Mouse (Mus musculus) gonadal fat pad, adult 2 months (tissue): ENCODE measurements around the gene Slc13a2. TPM values are rescaled to one million over a fixed set of nuclear protein-coding genes. Genes with fewer than 3 reads are reported as not detected.

ENCODE experiments used
- DNase-seq: peaks from one replicate; pipeline ENCODE4 v3.0.0-alpha.2; 2012; ENCODE audit warnings: low read depth
- polyA plus RNA-seq: library from polyadenylated mRNA; depleted of rRNA; stranded (reverse); fragments of >200 nt; gene quantifications from 2 replicates; pipeline ENCODE4 v1.2.3, GENCODE M21; 2012

Slc13a2 gene
- polyA plus RNA-seq, 1 experiment: 8.7 TPM

GRCm38 (mm10) chr11:78392728-78393127 is 29.3 kb downstream of the Slc13a2 start:
- DNase-seq: no peak

- no peak for DNase-seq
Observed at GRCm38 (mm10) chr11:78386508-78387043, 35.4 kb downstream of the Slc13a2 start, which contains the start of gene Foxn1. Gene Foxn1, minus strand, starts transcription at chr11:78386558.

DNA sequence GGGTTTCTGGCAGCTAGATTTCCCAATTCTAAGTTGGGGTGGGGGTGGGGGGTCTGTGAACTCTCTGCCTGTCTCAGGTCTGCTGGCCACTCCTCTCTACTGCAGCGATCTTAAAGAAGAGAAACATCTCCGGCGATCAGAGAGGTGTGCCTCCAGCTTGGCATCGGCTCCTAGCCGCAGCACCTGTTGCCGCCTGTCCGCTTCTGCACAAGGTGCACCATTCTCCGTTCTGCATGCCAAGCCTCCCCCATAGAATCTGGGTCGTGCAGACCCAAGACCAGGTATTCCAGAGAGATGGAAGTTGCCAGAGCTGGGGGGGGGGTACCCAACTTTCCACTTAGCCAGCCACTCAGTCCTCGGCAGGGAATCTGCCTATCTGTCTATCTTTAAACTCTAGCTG is 36.2 kb downstream of the Slc13a2 start:
- DNase-seq: no peak

GRCm38 (mm10) chr11:78382701-78383100 is 39.3 kb downstream of the Slc13a2 start:
- DNase-seq: no peak

DNA sequence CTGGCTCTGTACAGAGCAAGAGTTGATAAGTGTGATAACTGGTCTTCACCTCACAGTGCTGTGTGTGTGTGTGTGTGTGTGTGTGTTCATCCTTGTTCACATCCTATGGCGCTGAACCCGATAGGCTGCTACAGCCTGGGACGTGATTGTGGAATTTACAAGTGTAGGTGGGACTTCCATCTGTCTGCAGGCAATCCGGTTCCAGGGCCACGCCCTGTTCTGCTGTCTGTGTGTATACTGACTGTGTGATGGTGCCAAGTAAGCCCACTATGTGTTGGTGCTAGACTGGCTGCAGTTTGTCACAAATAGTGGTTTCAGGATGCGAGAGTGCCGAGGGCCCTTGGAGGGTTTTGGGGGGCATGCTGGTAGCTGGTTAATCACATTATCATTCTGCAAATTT is 39.7 kb downstream of the Slc13a2 start:
- DNase-seq: no peak

GRCm38 (mm10) chr11:78380996-78381395 is 41.0 kb downstream of the Slc13a2 start:
- DNase-seq: no peak

DNA sequence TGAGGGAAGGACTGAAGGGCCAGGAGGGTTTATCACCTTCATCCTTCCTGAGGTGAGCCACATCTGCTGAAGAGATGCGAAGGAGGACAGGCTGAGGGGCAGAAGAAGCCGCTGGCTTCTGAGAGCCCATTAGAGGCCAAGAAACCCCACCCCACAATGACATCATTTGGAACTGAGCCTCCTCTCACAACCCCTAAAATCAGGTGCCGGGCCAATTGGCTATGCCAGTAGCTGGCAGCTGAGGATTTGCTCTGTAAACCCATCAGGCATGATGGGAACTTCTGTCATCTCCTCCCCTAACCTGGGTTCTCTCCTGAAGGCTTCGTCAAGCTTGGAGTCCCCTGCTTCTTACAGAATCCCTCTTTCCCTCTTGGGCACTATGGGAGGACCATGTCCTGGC is 41.7 kb downstream of the Slc13a2 start:
- DNase-seq: no peak

DNA sequence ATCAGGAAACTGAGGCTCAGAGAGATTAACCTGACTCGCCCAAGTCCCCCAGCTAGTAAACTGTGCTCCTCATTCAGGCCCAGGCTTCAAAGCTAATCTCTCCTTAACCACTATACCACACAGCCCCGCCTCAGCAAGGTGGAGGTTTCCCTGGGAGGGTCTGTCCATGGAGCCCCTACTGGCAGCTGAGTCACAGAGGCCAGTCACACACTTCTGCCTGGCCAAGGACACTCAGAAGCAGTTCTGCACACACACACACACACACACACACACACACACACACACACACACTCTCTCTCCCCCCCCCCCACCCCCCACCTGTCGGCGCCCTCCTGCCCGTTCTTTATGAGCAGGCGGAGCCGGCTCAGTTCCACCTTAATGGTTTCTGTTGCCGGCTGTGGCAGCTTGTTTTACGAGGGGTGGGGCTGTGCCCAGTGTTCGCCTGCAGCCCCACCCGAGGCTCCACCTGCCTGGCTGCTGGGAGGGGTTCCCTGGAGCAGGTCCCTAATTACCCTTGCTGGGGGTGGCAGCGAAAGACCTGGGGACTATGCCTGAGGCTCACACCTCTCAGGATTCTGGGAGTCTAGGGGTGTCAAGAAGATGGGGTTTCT is 44.4 kb downstream of the Slc13a2 start:
- DNase-seq: no peak

DNA sequence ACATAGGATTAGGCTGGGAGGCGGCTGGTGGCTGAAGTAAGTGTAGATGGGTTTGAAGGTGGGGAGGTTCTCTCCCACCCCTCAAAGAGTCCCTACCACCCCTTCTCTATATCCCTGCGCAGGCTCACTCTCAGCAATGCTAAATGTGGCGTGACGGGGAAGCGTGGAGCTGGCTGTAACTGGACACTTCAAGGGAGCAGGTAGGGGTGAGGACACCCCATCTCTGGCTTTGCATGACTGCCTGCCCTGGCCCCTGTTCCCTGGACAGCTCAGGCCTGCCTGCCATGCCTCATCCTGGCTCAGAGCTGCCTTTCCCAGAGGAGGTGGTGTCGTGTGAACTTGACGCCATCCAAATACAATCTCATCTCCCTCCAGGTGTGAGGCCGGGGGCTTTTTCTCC is 47.9 kb downstream of the Slc13a2 start:
- no peak for DNase-seq

GRCm38 (mm10) chr11:78372610-78373009 is 49.4 kb downstream of the Slc13a2 start:
- DNase-seq: no peak

GRCm38 (mm10) chr11:78372166-78372565 is 49.9 kb downstream of the Slc13a2 start:
- DNase-seq: no peak

- DNase-seq: no peak
Observed at GRCm38 (mm10) chr11:78371711-78372110, 50.3 kb downstream of the Slc13a2 start.

GRCm38 (mm10) chr11:78370389-78370788 is 51.6 kb downstream of the Slc13a2 start:
- no peak for DNase-seq

DNA sequence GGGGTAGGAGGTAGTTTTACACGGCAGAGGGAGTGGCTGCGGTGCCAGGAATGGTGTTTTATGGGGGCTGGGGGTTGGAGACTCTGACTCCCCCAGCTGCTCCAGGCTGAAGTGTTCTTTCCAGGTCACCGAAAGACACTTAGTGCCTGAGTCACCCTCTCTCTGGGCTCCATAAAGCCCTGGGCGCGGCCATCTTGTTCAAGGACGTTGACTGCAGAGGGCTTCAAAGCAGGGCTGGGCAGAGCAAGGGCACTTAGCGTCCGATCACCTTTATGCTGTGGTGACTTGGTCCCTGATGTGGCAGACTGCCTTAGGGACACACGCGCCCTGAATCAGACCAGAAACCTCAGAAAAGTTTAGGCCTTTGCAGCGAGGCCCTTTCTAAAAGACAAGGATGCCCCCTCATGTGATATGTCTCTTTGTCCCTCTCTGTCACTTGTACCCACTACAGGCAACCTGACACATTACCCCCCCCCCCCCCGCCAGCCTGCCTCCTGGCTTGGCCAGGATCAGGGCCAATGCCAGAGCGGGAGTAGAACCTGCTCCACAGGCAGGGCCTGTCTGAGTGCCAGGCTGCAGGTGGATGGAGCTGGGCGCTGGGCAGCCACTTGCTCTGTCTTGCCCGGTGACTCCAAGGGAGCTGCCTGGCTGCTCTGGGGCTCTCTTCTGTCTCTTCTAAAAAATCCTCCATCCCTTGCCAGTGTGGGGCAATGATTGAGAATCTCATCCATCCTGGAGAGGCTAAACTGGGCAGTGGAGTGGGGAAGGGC is 54.4 kb downstream of the Slc13a2 start:
- no peak for DNase-seq

GRCm38 (mm10) chr11:78364103-78364502 is 57.9 kb downstream of the Slc13a2 start:
- no peak for DNase-seq

DNA sequence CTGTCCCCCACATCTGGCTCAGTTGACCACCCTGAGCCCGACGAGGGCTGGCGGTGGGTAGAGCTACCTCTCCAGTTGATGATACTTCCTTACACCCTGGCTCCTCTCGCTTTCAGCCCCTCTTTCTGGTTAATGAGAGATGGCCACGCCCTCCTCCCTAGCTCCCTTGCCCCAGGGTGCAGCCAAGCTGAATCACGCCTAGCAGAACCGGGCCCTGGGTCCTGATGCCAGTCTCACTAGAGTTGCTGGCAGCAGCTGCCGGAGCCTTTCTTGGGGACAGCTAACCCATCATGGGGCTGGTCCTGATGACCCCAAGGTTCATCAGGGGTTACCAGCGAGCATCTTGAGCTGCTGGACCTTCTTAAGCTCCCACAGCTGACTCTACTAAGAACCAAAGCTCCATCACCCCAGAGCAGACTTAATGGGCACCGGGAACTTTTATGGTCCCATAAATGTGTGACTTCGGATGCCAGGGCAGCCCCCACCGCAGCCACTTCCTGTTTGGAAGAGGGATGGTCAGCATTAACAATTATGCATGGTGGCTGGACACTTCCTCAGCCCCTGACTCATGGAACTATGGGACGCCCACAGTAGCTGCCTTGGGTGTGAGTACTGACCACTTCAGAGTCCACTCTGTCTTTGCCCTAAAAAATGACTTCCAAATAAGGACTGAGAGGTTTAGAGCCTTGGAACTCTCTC is 58.6 kb downstream of the Slc13a2 start:
- DNase-seq: no peak

DNA sequence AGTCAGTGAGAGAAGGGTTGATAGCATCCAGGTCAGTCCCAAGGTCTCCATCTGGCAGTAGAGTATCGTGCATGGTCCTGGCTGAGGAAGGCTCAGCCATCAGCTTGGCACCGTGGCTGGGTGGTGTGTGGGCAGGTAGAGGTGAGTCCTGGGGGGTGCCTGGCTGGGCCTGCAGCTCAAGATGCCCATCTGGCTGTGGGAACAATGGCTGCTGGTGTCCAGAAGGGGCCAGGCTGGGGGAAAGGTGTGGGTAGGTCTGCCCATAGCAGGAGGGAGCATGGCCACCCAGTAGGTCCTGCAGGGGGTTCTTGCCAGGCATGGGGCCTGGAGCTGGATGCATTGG is 61.3 kb downstream of the Slc13a2 start:
- no peak for DNase-seq

GRCm38 (mm10) chr11:78360125-78360788 is 61.8 kb downstream of the Slc13a2 start:
- no peak for DNase-seq

DNA sequence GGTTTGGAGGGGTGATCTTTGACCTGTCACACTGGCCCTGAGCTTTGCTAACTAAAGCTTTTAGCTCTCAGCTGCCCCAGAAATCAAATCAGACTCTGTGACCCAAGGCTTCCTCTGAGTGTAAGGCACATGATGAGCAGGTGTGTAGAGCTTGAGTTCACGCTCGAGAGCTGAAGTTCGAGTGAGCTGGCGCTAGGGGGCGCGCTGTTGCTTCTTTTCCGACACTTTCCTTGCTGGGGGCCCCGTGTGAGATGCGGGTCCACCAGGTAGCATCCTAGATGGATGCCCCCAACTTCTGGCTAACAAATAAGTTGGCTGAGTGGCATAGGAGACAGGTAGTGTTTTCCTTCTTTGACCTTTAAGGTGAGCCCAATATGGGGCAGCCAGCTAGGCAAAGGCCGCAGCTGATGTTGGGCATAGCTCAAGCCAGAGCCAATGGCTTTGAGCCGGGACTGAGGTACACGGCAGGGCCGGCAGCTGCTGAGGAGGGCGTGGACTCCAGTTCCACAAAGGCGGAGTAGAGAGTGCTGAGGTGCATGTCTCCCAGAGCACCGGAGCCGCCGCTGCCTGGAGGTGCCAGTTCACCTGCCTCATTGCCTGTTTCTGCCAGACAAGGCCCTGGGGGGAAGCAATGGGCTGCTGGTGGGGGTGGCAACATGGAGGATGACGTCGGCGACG is 63.5 kb downstream of the Slc13a2 start:
- no peak for DNase-seq

DNA sequence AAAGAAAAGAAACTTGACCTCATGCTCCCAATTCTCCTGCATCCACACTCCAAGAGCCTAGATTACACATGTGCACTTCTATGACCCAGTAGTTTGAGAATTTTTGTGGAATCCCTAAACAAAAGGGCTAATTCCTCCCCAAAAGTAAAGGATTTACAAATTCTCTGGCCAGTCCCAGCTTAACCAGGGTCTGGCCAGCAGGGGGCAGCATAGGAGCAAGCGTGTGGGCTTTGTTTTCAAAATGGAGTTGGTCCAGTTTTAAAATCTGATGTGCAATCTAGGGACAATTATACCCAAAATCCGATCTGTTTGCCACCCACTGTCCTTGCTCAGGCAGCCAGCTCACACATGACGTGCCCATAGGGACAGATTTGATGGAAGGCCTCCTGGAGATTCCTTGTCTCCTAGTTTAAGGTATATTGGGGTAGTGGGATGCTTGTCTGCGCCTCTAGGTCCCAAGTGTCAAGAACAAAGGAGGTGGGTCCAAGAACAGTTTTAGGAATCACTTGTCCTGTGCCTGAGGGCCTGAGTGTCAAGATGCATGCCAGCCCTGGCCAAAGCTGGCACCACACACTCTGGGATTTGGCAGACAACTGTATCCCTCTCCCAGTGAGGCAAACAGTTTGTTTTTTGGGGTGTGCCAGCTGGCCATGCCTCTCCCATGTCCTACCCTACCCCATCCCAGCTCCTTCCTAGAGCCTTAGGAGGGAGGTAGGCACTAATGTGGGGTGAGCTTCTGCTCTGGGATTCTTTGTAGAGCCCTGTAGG is 66.4 kb downstream of the Slc13a2 start:
- no peak for DNase-seq

GRCm38 (mm10) chr11:78354905-78355304 is 67.1 kb downstream of the Slc13a2 start:
- no peak for DNase-seq
